Mouse (Mus musculus) forebrain, postnatal 0 days (tissue): Measurements from ENCODE around the gene Elof1. TPM values are rescaled to one million over a fixed set of nuclear protein-coding genes. Genes with fewer than 3 reads are reported as not detected.

Source experiments
- ATAC-seq: fragments of 200-750 bp; cut with Nextera tagmentation; 2 replicates; pipeline ENCODE4 v1.8.0; 2017; ENCODE audit warnings: mild to moderate bottlenecking, moderate library complexity
- DNase-seq: peaks from one replicate; pipeline ENCODE4 v3.0.0-alpha.2; 2015
- H3K27ac ChIP-seq: fragments of 300-500 bp; sonication (generic); 2 replicates; pipeline ENCODE4 v1.5.1; 2014; ENCODE audit warnings: low read depth, mild to moderate bottlenecking, antibody characterized with exemption, low read length, moderate library complexity, mixed read lengths
- H3K27me3 ChIP-seq: fragments of 300-500 bp; sonication (generic); 2 replicates; pipeline ENCODE4 v1.6.1; 2014; ENCODE audit warnings: mild to moderate bottlenecking, low read length, mixed read lengths; ENCODE audit not compliant: insufficient read depth
- H3K36me3 ChIP-seq: fragments of 300-500 bp; sonication (generic); 2 replicates; pipeline ENCODE4 v1.6.1; 2014; ENCODE audit warnings: mild to moderate bottlenecking, moderate library complexity; ENCODE audit not compliant: insufficient read depth
- H3K4me1 ChIP-seq: fragments of 300-500 bp; sonication (generic); 2 replicates; pipeline ENCODE4 v1.6.1; 2014; ENCODE audit warnings: antibody characterized with exemption; ENCODE audit not compliant: insufficient read depth
- H3K4me2 ChIP-seq: fragments of 300-500 bp; sonication (generic); 2 replicates; pipeline ENCODE4 v1.6.1; 2014; ENCODE audit warnings: low read depth, mild to moderate bottlenecking, moderate library complexity
- H3K4me3 ChIP-seq: fragments of 300-500 bp; sonication (generic); 2 replicates; pipeline ENCODE4 v1.5.1; 2014; ENCODE audit warnings: low read depth, low read length, mixed read lengths
- H3K9ac ChIP-seq: fragments of 300-500 bp; sonication (generic); 2 replicates; pipeline ENCODE4 v1.6.1; 2014; ENCODE audit warnings: mild to moderate bottlenecking
- H3K9me3 ChIP-seq: fragments of 300-500 bp; sonication (generic); 2 replicates; pipeline ENCODE4 v1.6.1; 2016; ENCODE audit warnings: low read length
- CTCF ChIP-seq: sonication (generic); IDR thresholded peaks from 2 replicates; pipeline ENCODE4 v1.5.1; 2016; ENCODE audit warnings: antibody characterized with exemption, control low read depth, low read depth
- WGBS: fragments of 180-500 bp; shearing (Covaris S2); extraction: QIAGEN DNeasy Blood & Tissue Kit; methylation state at CpG from one replicate; pipeline ENCODE4 v1.1.7; 2014; 5-methylcytosine and 5-hydroxymethylcytosine counted together
- polyA plus RNA-seq: library from polyadenylated mRNA; unstranded; fragments of >200 nt; fragmentation: Nextera tagmentation; extraction: Ambion mirVana; gene quantifications from 2 replicates; pipeline ENCODE4 v1.2.1, GENCODE M21; 2015
- total RNA-seq: library from RNA; depleted of rRNA; stranded (reverse); fragments of >200 nt; gene quantifications from 2 replicates; pipeline ENCODE4 v1.2.3, GENCODE M21; 2014

Elof1 gene
- total and polyA plus RNA-seq, 2 experiments from 2014 or later: 122 to 170 TPM

- H3K27me3 ChIP-seq: no peaks in the 10 kb centered on the region; the same call in 1 of the 2 replicates
- DNase-seq (no peak), ATAC-seq (no peak)
- H3K9me3 ChIP-seq: no peaks in the 10 kb centered on the region
- no peak overlapping the region for H3K4me3 ChIP-seq
- no peak overlapping the region for H3K4me2 ChIP-seq
- TF ChIP-seq CTCF: no peak
- H3K4me1 ChIP-seq: no peaks in the 10 kb centered on the region
- H3K9ac ChIP-seq: no peak overlapping the region
- H3K27ac ChIP-seq: no peak overlapping the region
- H3K36me3 ChIP-seq: no peaks in the 10 kb centered on the region
- WGBS: 80% methylated on average over 3 of the region's 3 CpGs
Measured at GRCm38 (mm10) chr9:22124169-22124568, 7.2 kb upstream of the Elof1 start.

- H3K4me2 ChIP-seq: no peak overlapping the region
- WGBS: 84% methylated on average over 7 of the region's 7 CpGs
- no peak overlapping the region for H3K27ac ChIP-seq
- no peaks in the 10 kb centered on the region for H3K27me3 ChIP-seq
- TF ChIP-seq CTCF: no peak
- no peaks in the 10 kb centered on the region for H3K36me3 ChIP-seq
- ATAC-seq: no peak
- no peak overlapping the region for H3K9ac ChIP-seq
- DNase-seq: no peak
- no peaks in the 10 kb centered on the region for H3K4me1 ChIP-seq
- no peaks in the 10 kb centered on the region for H3K9me3 ChIP-seq
- no peak overlapping the region for H3K4me3 ChIP-seq
Measured at GRCm38 (mm10) chr9:22123069-22123609, 6.2 kb upstream of the Elof1 start.

GRCm38 (mm10) chr9:22122005-22122404, 5.0 kb upstream of the Elof1 start:
- WGBS: 79% methylated on average over 3 of the region's 3 CpGs
- Histone ChIP-seq H3K36me3 (no peaks in the 10 kb centered on the region), H3K4me1 (no peaks in the 10 kb centered on the region), H3K27ac (no peak overlapping the region), H3K4me3 (no peak overlapping the region), H3K9ac (no peak overlapping the region), H3K9me3 (no peaks in the 10 kb centered on the region), H3K27me3 (no peaks in the 10 kb centered on the region), H3K4me2 (no peak overlapping the region)
- DNase-seq (no peak), ATAC-seq (no peak)
- TF ChIP-seq CTCF: no peak

- H3K27me3 ChIP-seq: no peaks in the 10 kb centered on the region
- ATAC-seq (no peak), DNase-seq (no peak)
- H3K9me3 ChIP-seq: no peaks in the 10 kb centered on the region
- no peak overlapping the region for H3K4me3 ChIP-seq
- H3K27ac ChIP-seq: no peak overlapping the region
- H3K4me1 ChIP-seq: no peaks in the 10 kb centered on the region
- TF ChIP-seq CTCF: no peak
- no peaks in the 10 kb centered on the region for H3K36me3 ChIP-seq
- no peak overlapping the region for H3K4me2 ChIP-seq
- H3K9ac ChIP-seq: no peak overlapping the region
Measured at GRCm38 (mm10) chr9:22121545-22121944, 4.6 kb upstream of the Elof1 start.

- Histone ChIP-seq H3K36me3 (no peaks in the 10 kb centered on the region), H3K9me3 (no peaks in the 10 kb centered on the region), H3K27ac (no peak overlapping the region), H3K27me3 (no peaks in the 10 kb centered on the region), H3K4me3 (no peak overlapping the region), H3K9ac (no peak overlapping the region), H3K4me1 (peaks cover 9% of the 10 kb centered on the region; the same call in 1 of the 2 replicates), H3K4me2 (no peak overlapping the region)
- ATAC-seq (no peak), DNase-seq (no peak)
- TF ChIP-seq CTCF: no peak
- WGBS: 89% methylated on average over 4 of the region's 4 CpGs
Measured at GRCm38 (mm10) chr9:22119543-22119942, 2.6 kb upstream of the Elof1 start.

GRCm38 (mm10) chr9:22117754-22118456, 933 bp upstream of the Elof1 start:
- peak overlapping the region; percentile 59 for H3K4me2 ChIP-seq
- DNase-seq: peak; percentile 72
- ATAC-seq: no peak
- H3K9ac ChIP-seq: no peak overlapping the region; the same call in 1 of the 2 replicates
- 40% methylated on average over 10 of the region's 10 CpGs for WGBS
- H3K4me1 ChIP-seq: peaks cover 9% of the 10 kb centered on the region; the same call in 1 of the 2 replicates
- TF ChIP-seq CTCF: peak; percentile 76
- no peak overlapping the region for H3K27ac ChIP-seq
- H3K36me3 ChIP-seq: peaks cover 8% of the 10 kb centered on the region; the same call in 1 of the 2 replicates
- H3K9me3 ChIP-seq: no peaks in the 10 kb centered on the region
- no peaks in the 10 kb centered on the region for H3K27me3 ChIP-seq
- peak overlapping the region; percentile 72 for H3K4me3 ChIP-seq

GRCm38 (mm10) chr9:22116086-22116485, 886 bp downstream of the Elof1 start:
- no peaks in the 10 kb centered on the region for H3K9me3 ChIP-seq
- H3K9ac ChIP-seq: peak overlapping the region; percentile 77
- H3K4me3 ChIP-seq: peak overlapping the region; percentile 72
- H3K4me1 ChIP-seq: peaks cover 9% of the 10 kb centered on the region; the same call in 1 of the 2 replicates
- no peak overlapping the region for H3K27ac ChIP-seq
- no peaks in the 10 kb centered on the region for H3K27me3 ChIP-seq
- no peak for TF ChIP-seq CTCF
- no peak for DNase-seq
- ATAC-seq: no peak
- WGBS: 19% methylated on average over 15 of the region's 15 CpGs
- peak overlapping the region; percentile 59 for H3K4me2 ChIP-seq
- H3K36me3 ChIP-seq: peaks cover 21% of the 10 kb centered on the region
